Mouse (Mus musculus) ovary, postnatal 14 days (tissue): ENCODE results near the gene Tex50.
A peak's percentile ranks its signal among the peaks of the same experiment; 100 is the strongest.
"Not testable (repeated sequence)": the region's sequence is repeated elsewhere in the genome, so short reads cannot be mapped to it uniquely, and the experiment has no call there.

Experiments
- DNase-seq: peaks from one replicate; pipeline ENCODE4 v3.0.0; 2022; ENCODE audit warnings: low spot score

Gene Tex50

GRCm38 (mm10) chr1:161159214-161159613, at the start of gene Tex50:
Gene Tex50, minus strand, starts transcription at chr1:161159314.
- no peak for DNase-seq

GRCm38 (mm10) chr1:161199856-161200255, 40.7 kb upstream of the Tex50 start:
- DNase-seq, result no peak

- not testable (repeated sequence) for DNase-seq
These were observed 37.2 kb upstream of the Tex50 start for GRCm38 (mm10) chr1:161196364-161196763.

- peak; percentile 55 for DNase-seq
These were observed 36.6 kb upstream of the Tex50 start for GRCm38 (mm10) chr1:161195541-161196351.

GRCm38 (mm10) chr1:161190253-161190910, 31.3 kb upstream of the Tex50 start:
- DNase-seq, result no peak

- no peak for DNase-seq
These were observed 26.3 kb upstream of the Tex50 start for GRCm38 (mm10) chr1:161185431-161185830.

- DNase-seq, result no peak
These were observed 24.6 kb upstream of the Tex50 start for GRCm38 (mm10) chr1:161183677-161184076.

- DNase-seq, result no peak
These were observed 23.3 kb upstream of the Tex50 start for GRCm38 (mm10) chr1:161182386-161182785.

- peak; percentile 9 for DNase-seq
These were observed 21.6 kb upstream of the Tex50 start for GRCm38 (mm10) chr1:161180674-161181073.

GRCm38 (mm10) chr1:161170651-161171050, 11.5 kb upstream of the Tex50 start:
- DNase-seq, result peak; percentile 49

GRCm38 (mm10) chr1:161160266-161160665, 1.2 kb upstream of the Tex50 start:
- no peak for DNase-seq

GRCm38 (mm10) chr1:161156546-161156945, 2.6 kb downstream of the Tex50 start:
- DNase-seq, result no peak

GRCm38 (mm10) chr1:161151098-161151497, 8.0 kb downstream of the Tex50 start:
- DNase-seq, result no peak

- DNase-seq, result no peak
These were observed 11.2 kb downstream of the Tex50 start for GRCm38 (mm10) chr1:161147888-161148287.

GRCm38 (mm10) chr1:161145611-161146010, 13.5 kb downstream of the Tex50 start:
- not testable (repeated sequence) for DNase-seq

GRCm38 (mm10) chr1:161143216-161143615, 15.9 kb downstream of the Tex50 start:
- DNase-seq, result no peak

GRCm38 (mm10) chr1:161142531-161143159, 16.5 kb downstream of the Tex50 start, which contains the start of gene Ankrd45:
Gene Ankrd45, plus strand, starts transcription at chr1:161142691.
- DNase-seq, result peak; percentile 27

GRCm38 (mm10) chr1:161140026-161140762, 18.9 kb downstream of the Tex50 start:
- DNase-seq, result no peak

- DNase-seq, result no peak
These were observed 19.6 kb downstream of the Tex50 start for GRCm38 (mm10) chr1:161139496-161139895.

GRCm38 (mm10) chr1:161130726-161131664, 28.1 kb downstream of the Tex50 start, which contains the start of gene Klhl20:
Gene Klhl20, minus strand, starts transcription at chr1:161131511.
- peak; percentile 95 for DNase-seq

GRCm38 (mm10) chr1:161126461-161126860, 32.7 kb downstream of the Tex50 start:
- DNase-seq, result no peak
